Mouse (Mus musculus): ENCODE measurements around the gene Matn1. TPM values are rescaled to one million over a fixed set of nuclear protein-coding genes. Genes with fewer than 3 reads are reported as not detected.
A peak's percentile ranks its signal among the peaks of the same experiment; 100 is the strongest.

The Matn1 gene
- total and polyA plus RNA-seq, 3 experiments, result 0.60 to 0.98 (median 0.79) TPM

- no peaks in the 10 kb centered on the region for H3K9me3 ChIP-seq (replicated peaks)
- peaks cover 50% of the 10 kb centered on the region for H3K36me3 ChIP-seq (replicated peaks)
- DNase-seq (ENCODE audit: low spot score) (no peak), ATAC-seq (ENCODE audit: extremely low read depth, insufficient number of reproducible peaks, low FRiP score, poor library complexity, severe bottlenecking) (no peak)
- H3K27me3 ChIP-seq (ENCODE audit: insufficient read depth, low read length), result no peaks in the 10 kb centered on the region
- peak overlapping the region; percentile 74 for H3K4me3 ChIP-seq (ENCODE audit: low read depth, low read length)
- H3K4me1 ChIP-seq (ENCODE audit: insufficient read depth, low read depth, low read length), result peaks cover 86% of the 10 kb centered on the region
- TF ChIP-seq GATA1 (IDR thresholded peaks at IDR 0.05; ENCODE audit: borderline replicate concordance, low read length), result no peak
- TF ChIP-seq GATA2 (IDR thresholded peaks at IDR 0.05; ENCODE audit: borderline replicate concordance, low read depth, low read length), result no peak
- no peak for TF ChIP-seq CTCF (IDR thresholded peaks at IDR 0.05; ENCODE audit: low read depth, low read length)
- no peak for TF ChIP-seq TAL1 (conservative IDR thresholded peaks at IDR 0.05; ENCODE audit: low read depth, low read length)
- no peak for TF ChIP-seq POLR2AphosphoS5 (IDR thresholded peaks at IDR 0.05; ENCODE audit: insufficient replicate concordance, low read depth, low read length)
Observed at GRCm38 (mm10) chr4:130914527-130914926, 29.7 kb upstream of the Matn1 start.

DNA sequence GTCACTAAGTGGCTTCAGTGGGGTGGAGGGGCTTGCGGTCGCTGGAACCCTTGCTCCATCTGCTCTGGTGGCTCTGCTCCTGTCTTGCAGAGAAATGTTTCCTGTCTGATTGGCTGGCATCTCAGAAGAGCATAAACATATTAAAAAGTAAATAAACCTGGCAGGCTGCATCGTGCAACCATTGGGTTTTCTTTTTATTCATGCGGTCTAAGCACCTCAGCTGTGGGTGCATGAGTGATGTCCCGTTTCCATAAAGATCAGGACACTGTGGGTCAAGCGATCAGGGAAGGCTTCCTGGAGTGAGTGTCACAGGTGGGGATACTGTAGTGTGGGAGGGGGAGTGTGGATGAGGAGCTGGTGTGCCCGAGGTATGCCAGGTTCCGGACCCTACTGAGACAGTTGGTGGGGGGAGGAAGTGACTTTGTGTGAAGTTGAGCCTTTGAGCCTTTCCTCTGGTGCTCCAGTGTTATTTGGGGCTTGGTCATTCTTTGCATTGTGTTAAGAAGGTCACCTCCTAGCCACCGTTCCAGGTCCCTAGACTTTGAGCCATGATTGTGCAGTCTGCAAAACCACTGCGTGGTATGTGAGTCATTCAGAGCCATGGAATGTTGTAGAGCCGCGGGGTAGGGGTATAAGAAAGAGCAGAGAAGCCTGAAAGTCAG, 29.0 kb upstream of the Matn1 start:
- Histone ChIP-seq H3K9me3 (replicated peaks) (no peaks in the 10 kb centered on the region), H3K27me3 (ENCODE audit: insufficient read depth, low read length) (no peaks in the 10 kb centered on the region), H3K36me3 (replicated peaks) (peaks cover 56% of the 10 kb centered on the region), H3K4me1 (ENCODE audit: insufficient read depth, low read depth, low read length) (peaks cover 86% of the 10 kb centered on the region), H3K4me3 (ENCODE audit: low read depth, low read length) (peak overlapping the region; percentile 74)
- ATAC-seq (ENCODE audit: extremely low read depth, insufficient number of reproducible peaks, low FRiP score, poor library complexity, severe bottlenecking) (no peak), DNase-seq (ENCODE audit: low spot score) (no peak)
- TF ChIP-seq GATA1 (IDR thresholded peaks at IDR 0.05; ENCODE audit: borderline replicate concordance, low read length) (no peak), TAL1 (conservative IDR thresholded peaks at IDR 0.05; ENCODE audit: low read depth, low read length) (no peak), CTCF (IDR thresholded peaks at IDR 0.05; ENCODE audit: low read depth, low read length) (no peak), POLR2AphosphoS5 (IDR thresholded peaks at IDR 0.05; ENCODE audit: insufficient replicate concordance, low read depth, low read length) (no peak), GATA2 (IDR thresholded peaks at IDR 0.05; ENCODE audit: borderline replicate concordance, low read depth, low read length) (no peak)

GRCm38 (mm10) chr4:130915668-130916035, 28.5 kb upstream of the Matn1 start:
- Histone ChIP-seq H3K36me3 (replicated peaks) (peaks cover 60% of the 10 kb centered on the region), H3K27me3 (ENCODE audit: insufficient read depth, low read length) (no peaks in the 10 kb centered on the region), H3K9me3 (replicated peaks) (no peaks in the 10 kb centered on the region), H3K4me3 (ENCODE audit: low read depth, low read length) (peak overlapping the region; percentile 74), H3K4me1 (ENCODE audit: insufficient read depth, low read depth, low read length) (peaks cover 86% of the 10 kb centered on the region)
- no peak for TF ChIP-seq GATA2 (IDR thresholded peaks at IDR 0.05; ENCODE audit: borderline replicate concordance, low read depth, low read length)
- no peak for TF ChIP-seq GATA1 (IDR thresholded peaks at IDR 0.05; ENCODE audit: borderline replicate concordance, low read length)
- TF ChIP-seq TAL1 (conservative IDR thresholded peaks at IDR 0.05; ENCODE audit: low read depth, low read length), result no peak
- no peak for TF ChIP-seq CTCF (IDR thresholded peaks at IDR 0.05; ENCODE audit: low read depth, low read length)
- no peak for TF ChIP-seq POLR2AphosphoS5 (IDR thresholded peaks at IDR 0.05; ENCODE audit: insufficient replicate concordance, low read depth, low read length)
- ATAC-seq (ENCODE audit: extremely low read depth, insufficient number of reproducible peaks, low FRiP score, poor library complexity, severe bottlenecking) (no peak), DNase-seq (ENCODE audit: low spot score) (no peak)

GRCm38 (mm10) chr4:130916639-130917038, 27.5 kb upstream of the Matn1 start:
- no peak for ATAC-seq (ENCODE audit: extremely low read depth, insufficient number of reproducible peaks, low FRiP score, poor library complexity, severe bottlenecking)
- H3K4me3 ChIP-seq (ENCODE audit: low read depth, low read length), result peak overlapping the region; percentile 74; the same call in 1 of the 2 replicates
- no peak for TF ChIP-seq GATA2 (IDR thresholded peaks at IDR 0.05; ENCODE audit: borderline replicate concordance, low read depth, low read length)
- no peak for TF ChIP-seq POLR2AphosphoS5 (IDR thresholded peaks at IDR 0.05; ENCODE audit: insufficient replicate concordance, low read depth, low read length)
- no peak for TF ChIP-seq GATA1 (IDR thresholded peaks at IDR 0.05; ENCODE audit: borderline replicate concordance, low read length)
- no peak for TF ChIP-seq CTCF (IDR thresholded peaks at IDR 0.05; ENCODE audit: low read depth, low read length)
- TF ChIP-seq TAL1 (conservative IDR thresholded peaks at IDR 0.05; ENCODE audit: low read depth, low read length), result no peak
- no peaks in the 10 kb centered on the region for H3K27me3 ChIP-seq (ENCODE audit: insufficient read depth, low read length)
- peaks cover 69% of the 10 kb centered on the region for H3K36me3 ChIP-seq (replicated peaks)
- no peaks in the 10 kb centered on the region for H3K9me3 ChIP-seq (replicated peaks)
- peaks cover 86% of the 10 kb centered on the region for H3K4me1 ChIP-seq (ENCODE audit: insufficient read depth, low read depth, low read length)
- no peak for DNase-seq (ENCODE audit: low spot score)

- peaks cover 78% of the 10 kb centered on the region for H3K36me3 ChIP-seq (replicated peaks)
- ATAC-seq (ENCODE audit: extremely low read depth, insufficient number of reproducible peaks, low FRiP score, poor library complexity, severe bottlenecking) (no peak), DNase-seq (ENCODE audit: low spot score) (no peak)
- H3K4me3 ChIP-seq (ENCODE audit: low read depth, low read length), result peak overlapping the region; percentile 20; the same call in 1 of the 2 replicates
- TF ChIP-seq POLR2AphosphoS5 (IDR thresholded peaks at IDR 0.05; ENCODE audit: insufficient replicate concordance, low read depth, low read length), result no peak
- TF ChIP-seq GATA2 (IDR thresholded peaks at IDR 0.05; ENCODE audit: borderline replicate concordance, low read depth, low read length), result no peak
- no peak for TF ChIP-seq CTCF (IDR thresholded peaks at IDR 0.05; ENCODE audit: low read depth, low read length)
- no peak for TF ChIP-seq GATA1 (IDR thresholded peaks at IDR 0.05; ENCODE audit: borderline replicate concordance, low read length)
- no peak for TF ChIP-seq TAL1 (conservative IDR thresholded peaks at IDR 0.05; ENCODE audit: low read depth, low read length)
- H3K4me1 ChIP-seq (ENCODE audit: insufficient read depth, low read depth, low read length), result peaks cover 86% of the 10 kb centered on the region
- H3K9me3 ChIP-seq (replicated peaks), result no peaks in the 10 kb centered on the region
- H3K27me3 ChIP-seq (ENCODE audit: insufficient read depth, low read length), result no peaks in the 10 kb centered on the region
Observed at GRCm38 (mm10) chr4:130917564-130917963, 26.6 kb upstream of the Matn1 start.

GRCm38 (mm10) chr4:130918805-130919749, 25.1 kb upstream of the Matn1 start:
- TF ChIP-seq GATA2 (IDR thresholded peaks at IDR 0.05; ENCODE audit: borderline replicate concordance, low read depth, low read length) (no peak), POLR2AphosphoS5 (IDR thresholded peaks at IDR 0.05; ENCODE audit: insufficient replicate concordance, low read depth, low read length) (no peak), TAL1 (conservative IDR thresholded peaks at IDR 0.05; ENCODE audit: low read depth, low read length) (no peak), CTCF (IDR thresholded peaks at IDR 0.05; ENCODE audit: low read depth, low read length) (no peak), GATA1 (IDR thresholded peaks at IDR 0.05; ENCODE audit: borderline replicate concordance, low read length) (no peak)
- DNase-seq (ENCODE audit: low spot score) (no peak), ATAC-seq (ENCODE audit: extremely low read depth, insufficient number of reproducible peaks, low FRiP score, poor library complexity, severe bottlenecking) (no peak)
- H3K36me3 ChIP-seq (replicated peaks), result peaks cover 92% of the 10 kb centered on the region
- H3K9me3 ChIP-seq (replicated peaks), result no peaks in the 10 kb centered on the region
- H3K4me1 ChIP-seq (ENCODE audit: insufficient read depth, low read depth, low read length), result peaks cover 91% of the 10 kb centered on the region
- H3K4me3 ChIP-seq (ENCODE audit: low read depth, low read length), result peak overlapping the region; percentile 63; the same call in 1 of the 2 replicates
- no peaks in the 10 kb centered on the region for H3K27me3 ChIP-seq (ENCODE audit: insufficient read depth, low read length)

Data from G1E (cell line).